ENCODE assay signal across 8 mouse cellular contexts in genomic region chr14:105295820-105296582, GRCm38 (mm10). TPM values are rescaled to one million over a fixed set of nuclear protein-coding genes. Genes with fewer than 3 reads are reported as not detected.
DNase-seq lines count a peak whose midpoint lies in the region; ATAC-seq lines count a peak whose summit lies in the region.

No protein-coding gene starts in this region.

- no peak overlapping the region for H3K9ac ChIP-seq in liver, embryonic 15.5 days
- H3K9ac ChIP-seq in liver, embryonic 12.5 days = no peak overlapping the region
- no peak overlapping the region for H3K9ac ChIP-seq in forebrain, embryonic 13.5 days
- no peak overlapping the region for H3K9ac ChIP-seq in midbrain, embryonic 14.5 days (replicated peaks; ENCODE audit: low read length)

- no peak overlapping the region for H3K4me2 ChIP-seq in liver, embryonic 15.5 days
- no peak overlapping the region for H3K4me2 ChIP-seq in liver, embryonic 12.5 days
- no peak overlapping the region for H3K4me2 ChIP-seq in forebrain, embryonic 13.5 days
- no peak overlapping the region for H3K4me2 ChIP-seq in midbrain, embryonic 14.5 days (ENCODE audit: low read length)

- no peaks in the 10 kb centered on the region for H3K4me1 ChIP-seq in liver, embryonic 15.5 days (replicated peaks)
- no peaks in the 10 kb centered on the region for H3K4me1 ChIP-seq in liver, embryonic 12.5 days
- no peaks in the 10 kb centered on the region for H3K4me1 ChIP-seq in forebrain, embryonic 13.5 days
- no peaks in the 10 kb centered on the region for H3K4me1 ChIP-seq in midbrain, embryonic 14.5 days (ENCODE audit: control insufficient read depth, insufficient read depth, low read length)

- DNase-seq in cerebellum, adult 8-10 months = peak; percentile 23
- no peak for DNase-seq in cerebellum, postnatal 4 days (ENCODE audit: low spot score in 2 of 2)
- peak; percentile 88 for DNase-seq in midbrain, embryonic 14.5 days
- DNase-seq in urinary bladder, postnatal 10 days (ENCODE audit: low spot score) = no peak
- no peak for DNase-seq in frontal cortex, postnatal 25 days (ENCODE audit: low spot score in 2 of 2)

- H3K27me3 ChIP-seq in liver, embryonic 15.5 days = no peaks in the 10 kb centered on the region
- H3K27me3 ChIP-seq in liver, embryonic 12.5 days (replicated peaks) = no peaks in the 10 kb centered on the region
- H3K27me3 ChIP-seq in forebrain, embryonic 13.5 days = no peaks in the 10 kb centered on the region
- H3K27me3 ChIP-seq in midbrain, embryonic 14.5 days (ENCODE audit: control insufficient read depth, insufficient read depth, low read length) = no peaks in the 10 kb centered on the region

- H3K36me3 ChIP-seq in liver, embryonic 15.5 days (replicated peaks) = peaks cover 21% of the 10 kb centered on the region; the same call in 1 of the 2 replicates
- H3K36me3 ChIP-seq in liver, embryonic 12.5 days = peaks cover 19% of the 10 kb centered on the region
- peaks cover 20% of the 10 kb centered on the region for H3K36me3 ChIP-seq in forebrain, embryonic 13.5 days (ENCODE audit: poor library complexity, severe bottlenecking)
- H3K36me3 ChIP-seq in midbrain, embryonic 14.5 days (ENCODE audit: control insufficient read depth, insufficient read depth, low read length) = peaks cover 15% of the 10 kb centered on the region

- H3K27ac ChIP-seq in liver, embryonic 15.5 days (replicated peaks) = no peak overlapping the region
- H3K27ac ChIP-seq in liver, embryonic 12.5 days = no peak overlapping the region
- H3K27ac ChIP-seq in forebrain, embryonic 13.5 days = no peak overlapping the region
- no peak overlapping the region for H3K27ac ChIP-seq in midbrain, embryonic 14.5 days (replicated peaks; ENCODE audit: low read depth, low read length)

- no peak overlapping the region for H3K4me3 ChIP-seq in liver, embryonic 15.5 days (replicated peaks)
- H3K4me3 ChIP-seq in liver, embryonic 12.5 days = no peak overlapping the region
- no peak overlapping the region for H3K4me3 ChIP-seq in forebrain, embryonic 13.5 days
- no peak overlapping the region for H3K4me3 ChIP-seq in midbrain, embryonic 14.5 days (replicated peaks; ENCODE audit: low read depth, low read length)

- 50% methylated on average over 6 of the region's 6 CpGs for WGBS in liver, embryonic 15.5 days (ENCODE audit: insufficient replicate concordance)
- 43% methylated on average over 6 of the region's 6 CpGs for WGBS in liver, embryonic 12.5 days (ENCODE audit: insufficient replicate concordance)
- whole genome bisulfite sequencing in forebrain, embryonic 13.5 days = 57% methylated on average over 6 of the region's 6 CpGs
- WGBS in midbrain, embryonic 14.5 days = 62% methylated on average over 6 of the region's 6 CpGs

- ATAC-seq in liver, embryonic 15.5 days (ENCODE audit: insufficient read depth) = peak; percentile 37; the same call in 1 of the 2 replicates
- no peak for ATAC-seq in liver, embryonic 12.5 days
- ATAC-seq in forebrain, embryonic 13.5 days = peak; percentile 72
- ATAC-seq in midbrain, embryonic 14.5 days (ENCODE audit: low FRiP score, low TSS enrichment) = no peak

- no peaks in the 10 kb centered on the region for H3K9me3 ChIP-seq in liver, embryonic 15.5 days (replicated peaks)
- no peaks in the 10 kb centered on the region for H3K9me3 ChIP-seq in liver, embryonic 12.5 days (replicated peaks)
- H3K9me3 ChIP-seq in forebrain, embryonic 13.5 days (replicated peaks) = no peaks in the 10 kb centered on the region
- H3K9me3 ChIP-seq in midbrain, embryonic 14.5 days (ENCODE audit: control insufficient read depth, low read length) = no peaks in the 10 kb centered on the region

RNA-seq across cellular contexts. Expression of gene Ndfip2, which starts 37.6 kb away (rescaled TPM):
- 25.5 and 27.6 TPM in 2 replicates for polyA plus RNA-seq in liver, embryonic 15.5 days (2015; fragmentation: Nextera tagmentation; extraction: Ambion mirVana)
- polyA plus RNA-seq in liver, embryonic 12.5 days (2016; fragmentation: Nextera tagmentation; extraction: Ambion mirVana) = 26.4 and 27.0 TPM in 2 replicates
- 61.7 and 64.9 TPM in 2 replicates for polyA plus RNA-seq in forebrain, embryonic 13.5 days (2015; fragmentation: Nextera tagmentation; extraction: Ambion mirVana)
- 127 and 128 TPM in 2 replicates for polyA plus RNA-seq in midbrain, embryonic 14.5 days (2014; fragmentation: Nextera tagmentation; extraction: Ambion mirVana)

Comparison
In these comparisons a context has a peak if more than half of its experiments do, and no peak if none do; other contexts are left out.
1. DNase-seq: peak in cerebellum, adult 8-10 months (single experiment) and midbrain, embryonic 14.5 days (single experiment); none in cerebellum, postnatal 4 days (0 of 2), urinary bladder, postnatal 10 days (single experiment) and frontal cortex, postnatal 25 days (0 of 2).
2. ATAC-seq: peak in liver, embryonic 15.5 days (single experiment) and forebrain, embryonic 13.5 days (single experiment); none in liver, embryonic 12.5 days (single experiment) and midbrain, embryonic 14.5 days (single experiment).